Mouse (Mus musculus): ENCODE measurements at regions not wholly inside any gene's neighbourhood (a gene's known extent, or its start where the extent isn't known, plus 50 kb on each side); places are given as distances from the start of the nearest gene placed in this dataset.

DNA sequence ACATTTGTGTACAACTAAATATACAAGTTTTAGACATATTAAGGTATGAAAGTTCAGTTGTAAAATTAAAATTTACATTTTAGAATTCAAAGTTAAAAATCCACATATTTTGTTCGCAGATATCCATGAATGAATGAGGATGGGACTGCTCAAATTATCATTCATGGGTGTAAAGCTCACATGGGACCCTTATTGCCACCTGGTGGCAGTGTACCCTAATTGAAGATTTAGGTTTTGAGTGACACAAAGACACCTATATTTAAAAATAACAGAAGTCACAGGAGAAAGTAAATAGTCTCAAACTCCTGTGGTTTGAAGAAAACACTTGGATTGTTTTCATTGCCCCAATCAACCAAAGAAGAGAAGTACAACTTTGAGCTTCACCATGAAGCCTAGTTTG lies 492.8 kb upstream of the A1bg start:
- TF ChIP-seq EP300 (IDR thresholded peaks at IDR 0.05; ENCODE audit: low read depth) (no peak), CTCF (IDR thresholded peaks at IDR 0.05; ENCODE audit: low read depth) (no peak)
